Mouse (Mus musculus): ENCODE measurements around the gene Cep97. TPM values are rescaled to one million over a fixed set of nuclear protein-coding genes. Genes with fewer than 3 reads are reported as not detected.

Gene Cep97
- polyA plus RNA-seq, 1 experiment from 2014 or later: 13.9 TPM

GRCm38 (mm10) chr16:55892484-55892883, 42.2 kb downstream of the Cep97 start:
- Histone ChIP-seq H3K4me2 (replicated peaks; ENCODE audit: low read depth, low read length) (no peak overlapping the region), H3K4me1 (ENCODE audit: insufficient read depth, low read length) (peaks cover 8% of the 10 kb centered on the region), H3K4me3 (ENCODE audit: low read length) (no peak overlapping the region), H3K27me3 (ENCODE audit: insufficient read depth, low read length) (no peaks in the 10 kb centered on the region), H3K36me3 (ENCODE audit: insufficient read depth, low read length) (peaks cover 7% of the 10 kb centered on the region), H3K9me3 (ENCODE audit: low read length) (no peaks in the 10 kb centered on the region), H3K9ac (replicated peaks; ENCODE audit: low read length) (no peak overlapping the region), H3K27ac (ENCODE audit: low read length) (no peak overlapping the region)
- WGBS: 63% methylated on average over 7 of the region's 7 CpGs
- ATAC-seq (ENCODE audit: low FRiP score, low TSS enrichment): no peak

- Histone ChIP-seq H3K4me1 (ENCODE audit: insufficient read depth, low read length) (peaks cover 8% of the 10 kb centered on the region), H3K9ac (replicated peaks; ENCODE audit: low read length) (no peak overlapping the region), H3K4me2 (replicated peaks; ENCODE audit: low read depth, low read length) (no peak overlapping the region), H3K27ac (ENCODE audit: low read length) (no peak overlapping the region), H3K4me3 (ENCODE audit: low read length) (no peak overlapping the region), H3K9me3 (ENCODE audit: low read length) (no peaks in the 10 kb centered on the region), H3K27me3 (ENCODE audit: insufficient read depth, low read length) (no peaks in the 10 kb centered on the region), H3K36me3 (ENCODE audit: insufficient read depth, low read length) (peaks cover 7% of the 10 kb centered on the region)
- 93% methylated on average over 7 of the region's 7 CpGs for WGBS
- ATAC-seq (ENCODE audit: low FRiP score, low TSS enrichment): no peak
These were observed 43.3 kb downstream of the Cep97 start for GRCm38 (mm10) chr16:55891346-55891745.

- ATAC-seq (ENCODE audit: low FRiP score, low TSS enrichment): no peak
- H3K4me1 ChIP-seq (ENCODE audit: insufficient read depth, low read length): peaks cover 8% of the 10 kb centered on the region
- H3K27me3 ChIP-seq (ENCODE audit: insufficient read depth, low read length): no peaks in the 10 kb centered on the region
- H3K4me3 ChIP-seq (ENCODE audit: low read length): no peak overlapping the region
- H3K4me2 ChIP-seq (replicated peaks; ENCODE audit: low read depth, low read length): no peak overlapping the region
- no peak overlapping the region for H3K27ac ChIP-seq (ENCODE audit: low read length)
- H3K9me3 ChIP-seq (ENCODE audit: low read length): no peaks in the 10 kb centered on the region
- no peak overlapping the region for H3K9ac ChIP-seq (replicated peaks; ENCODE audit: low read length)
- peaks cover 7% of the 10 kb centered on the region for H3K36me3 ChIP-seq (ENCODE audit: insufficient read depth, low read length)
- WGBS: 81% methylated on average over 19 of the region's 19 CpGs
These were observed 44.1 kb downstream of the Cep97 start for GRCm38 (mm10) chr16:55890346-55891136.

- H3K9ac ChIP-seq (replicated peaks; ENCODE audit: low read length): no peak overlapping the region
- no peak overlapping the region for H3K4me3 ChIP-seq (ENCODE audit: low read length)
- peaks cover 7% of the 10 kb centered on the region for H3K36me3 ChIP-seq (ENCODE audit: insufficient read depth, low read length)
- no peak overlapping the region for H3K4me2 ChIP-seq (replicated peaks; ENCODE audit: low read depth, low read length)
- H3K9me3 ChIP-seq (ENCODE audit: low read length): no peaks in the 10 kb centered on the region
- H3K27ac ChIP-seq (ENCODE audit: low read length): no peak overlapping the region
- H3K27me3 ChIP-seq (ENCODE audit: insufficient read depth, low read length): no peaks in the 10 kb centered on the region
- no peak for ATAC-seq (ENCODE audit: low FRiP score, low TSS enrichment)
- WGBS: 82% methylated on average over 3 of the region's 3 CpGs
- peaks cover 6% of the 10 kb centered on the region for H3K4me1 ChIP-seq (ENCODE audit: insufficient read depth, low read length)
These were observed 45.2 kb downstream of the Cep97 start for GRCm38 (mm10) chr16:55889451-55889850.

GRCm38 (mm10) chr16:55888584-55888960, 46.1 kb downstream of the Cep97 start:
- no peak overlapping the region for H3K27ac ChIP-seq (ENCODE audit: low read length)
- no peaks in the 10 kb centered on the region for H3K27me3 ChIP-seq (ENCODE audit: insufficient read depth, low read length)
- no peak for ATAC-seq (ENCODE audit: low FRiP score, low TSS enrichment)
- H3K4me3 ChIP-seq (ENCODE audit: low read length): no peak overlapping the region
- H3K9me3 ChIP-seq (ENCODE audit: low read length): no peaks in the 10 kb centered on the region
- H3K36me3 ChIP-seq (ENCODE audit: insufficient read depth, low read length): peaks cover 8% of the 10 kb centered on the region
- no peak overlapping the region for H3K4me2 ChIP-seq (replicated peaks; ENCODE audit: low read depth, low read length)
- 73% methylated on average over 3 of the region's 3 CpGs for WGBS
- H3K9ac ChIP-seq (replicated peaks; ENCODE audit: low read length): no peak overlapping the region
- H3K4me1 ChIP-seq (ENCODE audit: insufficient read depth, low read length): no peaks in the 10 kb centered on the region; the same call in 1 of the 2 replicates

GRCm38 (mm10) chr16:55887814-55888583, 46.7 kb downstream of the Cep97 start:
- H3K27ac ChIP-seq (ENCODE audit: low read length): no peak overlapping the region; the same call in 1 of the 2 replicates

GRCm38 (mm10) chr16:55884246-55884645, 50.4 kb downstream of the Cep97 start:
- no peak overlapping the region for H3K4me3 ChIP-seq (ENCODE audit: low read length)
- H3K4me2 ChIP-seq (replicated peaks; ENCODE audit: low read depth, low read length): no peak overlapping the region
- no peak overlapping the region for H3K27ac ChIP-seq (ENCODE audit: low read length)
- no peak for ATAC-seq (ENCODE audit: low FRiP score, low TSS enrichment)
- no peaks in the 10 kb centered on the region for H3K4me1 ChIP-seq (ENCODE audit: insufficient read depth, low read length)
- H3K9ac ChIP-seq (replicated peaks; ENCODE audit: low read length): no peak overlapping the region
- 79% methylated on average over 11 of the region's 11 CpGs for WGBS
- no peaks in the 10 kb centered on the region for H3K27me3 ChIP-seq (ENCODE audit: insufficient read depth, low read length)
- H3K9me3 ChIP-seq (ENCODE audit: low read length): no peaks in the 10 kb centered on the region
- H3K36me3 ChIP-seq (ENCODE audit: insufficient read depth, low read length): peaks cover 11% of the 10 kb centered on the region

More at GRCm38 (mm10) chr16:55887814-55888583, 46.7 kb downstream of the Cep97 start:
- H3K9me3 ChIP-seq (ENCODE audit: low read length): no peaks in the 10 kb centered on the region
- no peaks in the 10 kb centered on the region for H3K4me1 ChIP-seq (ENCODE audit: insufficient read depth, low read length)
- H3K4me2 ChIP-seq (replicated peaks; ENCODE audit: low read depth, low read length): no peak overlapping the region
- H3K9ac ChIP-seq (replicated peaks; ENCODE audit: low read length): no peak overlapping the region
- peaks cover 12% of the 10 kb centered on the region for H3K36me3 ChIP-seq (ENCODE audit: insufficient read depth, low read length)
- no peak overlapping the region for H3K4me3 ChIP-seq (ENCODE audit: low read length)
- no peaks in the 10 kb centered on the region for H3K27me3 ChIP-seq (ENCODE audit: insufficient read depth, low read length)
- ATAC-seq (ENCODE audit: low FRiP score, low TSS enrichment): no peak
- 60% methylated on average over 7 of the region's 7 CpGs for WGBS

GRCm38 (mm10) chr16:55876025-55876424, 58.6 kb downstream of the Cep97 start:
- no peak overlapping the region for H3K27ac ChIP-seq (ENCODE audit: low read length)
- no peaks in the 10 kb centered on the region for H3K36me3 ChIP-seq (ENCODE audit: insufficient read depth, low read length)
- no peak overlapping the region for H3K4me2 ChIP-seq (replicated peaks; ENCODE audit: low read depth, low read length)
- WGBS: 53% methylated on average over 6 of the region's 6 CpGs
- H3K4me1 ChIP-seq (ENCODE audit: insufficient read depth, low read length): no peaks in the 10 kb centered on the region
- no peaks in the 10 kb centered on the region for H3K9me3 ChIP-seq (ENCODE audit: low read length)
- H3K27me3 ChIP-seq (ENCODE audit: insufficient read depth, low read length): no peaks in the 10 kb centered on the region
- H3K4me3 ChIP-seq (ENCODE audit: low read length): no peak overlapping the region
- no peak for ATAC-seq (ENCODE audit: low FRiP score, low TSS enrichment)
- no peak overlapping the region for H3K9ac ChIP-seq (replicated peaks; ENCODE audit: low read length)

GRCm38 (mm10) chr16:55863832-55864231, 70.8 kb downstream of the Cep97 start:
- no peak overlapping the region for H3K9ac ChIP-seq (replicated peaks; ENCODE audit: low read length)
- H3K4me3 ChIP-seq (ENCODE audit: low read length): no peak overlapping the region
- H3K4me1 ChIP-seq (ENCODE audit: insufficient read depth, low read length): no peaks in the 10 kb centered on the region
- H3K27ac ChIP-seq (ENCODE audit: low read length): no peak overlapping the region
- no peaks in the 10 kb centered on the region for H3K9me3 ChIP-seq (ENCODE audit: low read length)
- H3K27me3 ChIP-seq (ENCODE audit: insufficient read depth, low read length): no peaks in the 10 kb centered on the region
- 0 out of 2 replicates have a peak, but pooled peaks cover 8% of the 10 kb centered on the region for H3K36me3 ChIP-seq (ENCODE audit: insufficient read depth, low read length)
- 65% methylated on average over 4 of the region's 4 CpGs for WGBS
- no peak overlapping the region for H3K4me2 ChIP-seq (replicated peaks; ENCODE audit: low read depth, low read length)
- no peak for ATAC-seq (ENCODE audit: low FRiP score, low TSS enrichment)
